Mouse (Mus musculus) myocyte (in vitro differentiated cells): ENCODE data around the gene Rapgef4.

ENCODE experiments used
- CEBPB ChIP-seq: IDR thresholded peaks from 2 replicates; pipeline ENCODE4 v1.6.1; 2011; ENCODE audit warnings: mild to moderate bottlenecking, moderate library complexity; ENCODE audit not compliant: poor library complexity, insufficient read depth, severe bottlenecking
- E2F4 ChIP-seq: IDR thresholded peaks from one replicate; pipeline ENCODE4 v1.6.1; 2011; ENCODE audit warnings: mild to moderate bottlenecking, control low read depth, moderate library complexity; ENCODE audit not compliant: insufficient read depth
- MYOG ChIP-seq, 3 experiments: IDR thresholded peaks; one replicate each; pipeline ENCODE4 v1.6.1; 2011; ENCODE audit warnings: control low read depth in 2 of 3, low read depth in 2 of 3, mild to moderate bottlenecking in 2 of 3; ENCODE audit not compliant: insufficient read length in 2 of 3, control insufficient read depth in 1 of 3, insufficient read depth in 1 of 3
- POLR2A ChIP-seq: IDR thresholded peaks from one replicate; pipeline ENCODE4 v1.6.1; 2011; ENCODE audit warnings: low read depth, mild to moderate bottlenecking, control low read depth, moderate library complexity; ENCODE audit not compliant: insufficient read length
- POLR2AphosphoS2 ChIP-seq: IDR thresholded peaks from one replicate; pipeline ENCODE4 v1.6.1; 2011; ENCODE audit warnings: low read depth, control low read depth; ENCODE audit not compliant: insufficient read length

DNA sequence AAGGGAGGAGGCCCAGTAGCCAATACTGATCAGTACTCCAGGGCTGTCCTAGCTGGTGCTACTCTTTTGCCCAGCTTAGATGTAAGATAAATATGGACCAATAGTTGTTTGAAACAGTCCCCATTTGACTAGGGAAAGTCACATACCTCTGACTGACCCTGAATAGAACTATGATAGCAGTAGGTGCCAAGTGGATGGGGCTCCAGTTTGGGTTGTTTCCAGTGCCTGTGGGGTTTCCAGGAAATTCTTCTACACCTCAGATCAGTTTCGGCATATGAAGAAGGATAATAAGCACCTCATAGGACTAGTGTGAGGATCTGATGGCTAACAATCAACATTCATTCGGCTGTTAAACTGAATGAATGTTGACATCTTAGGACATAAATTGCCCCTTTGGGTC is 36.1 kb downstream of the Rapgef4 start:
- TF ChIP-seq POLR2A (no peak), POLR2AphosphoS2 (no peak), E2F4 (no peak), CEBPB (no peak), MYOG (IDR thresholded peaks at IDR 0.05; ENCODE audit: control insufficient read depth in 1 of 3, insufficient read depth in 1 of 3, insufficient read length in 2 of 3, low read depth in 2 of 3) (no peak)
